Mouse (Mus musculus) embryonic fibroblast, embryonic 13.5 days (primary cell): ENCODE measurements around the gene Zkscan2.

Experiments
- CTCF ChIP-seq: IDR thresholded peaks from 2 replicates; pipeline ENCODE4 v1.5.1; 2011; ENCODE audit warnings: mild to moderate bottlenecking, control low read depth, low read length, moderate library complexity, borderline replicate concordance; ENCODE audit not compliant: insufficient read depth
- POLR2A ChIP-seq: IDR thresholded peaks from 2 replicates; pipeline ENCODE4 v1.6.1; 2011; ENCODE audit warnings: low read depth, mild to moderate bottlenecking, control low read depth, low read length, moderate library complexity

DNA sequence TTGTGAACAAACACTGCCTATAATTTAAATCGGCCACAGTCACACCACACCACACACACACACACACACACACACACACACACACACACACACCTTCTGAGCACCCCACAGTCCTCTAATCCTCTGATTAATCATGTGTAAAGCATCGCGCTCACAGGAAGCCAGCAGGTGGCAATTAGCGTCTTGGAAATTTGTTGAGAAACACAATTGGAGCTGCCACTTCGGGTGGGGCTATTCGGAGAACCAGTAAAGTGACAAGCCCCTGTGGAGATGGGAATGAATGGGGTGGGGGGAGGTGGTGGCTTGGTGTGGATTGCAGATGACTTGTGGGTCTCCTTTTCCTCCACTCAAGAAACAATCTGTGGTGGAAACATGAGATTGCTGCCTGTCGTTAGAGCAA, 7.7 kb upstream of the Zkscan2 start:
- TF ChIP-seq CTCF (no peak), POLR2A (no peak)
